Mouse (Mus musculus): ENCODE data around the gene Vav3.

DNA sequence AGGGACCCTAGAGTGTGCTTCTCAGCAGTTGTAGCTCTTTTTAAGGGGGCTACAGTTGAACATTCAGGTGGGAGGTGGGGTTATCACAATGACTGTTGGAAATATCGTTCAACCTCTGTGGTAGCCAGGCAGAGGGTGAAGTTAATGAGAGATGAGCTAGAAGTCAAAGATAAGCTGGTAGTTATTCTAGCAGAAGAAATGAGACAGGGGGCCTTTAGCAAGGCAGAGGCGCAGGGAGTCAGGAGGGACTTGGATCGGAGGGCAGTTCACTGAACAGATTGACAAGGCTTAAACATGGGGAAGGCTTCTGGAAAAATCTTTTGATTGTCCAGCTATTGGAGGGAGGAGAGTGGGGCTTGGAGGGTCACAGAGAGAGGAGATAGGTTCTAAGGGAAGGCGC is 147.4 kb downstream of the Vav3 start:
- TF ChIP-seq CTCF (IDR thresholded peaks at IDR 0.05; ENCODE audit: low read depth) (no peak), EP300 (IDR thresholded peaks at IDR 0.05; ENCODE audit: low read depth) (no peak)
